Mouse (Mus musculus) CH12.LX (cell line): ENCODE data around the gene Exoc6b. TPM values are rescaled to one million over a fixed set of nuclear protein-coding genes. Genes with fewer than 3 reads are reported as not detected.

Experiments
- DNase-seq: peaks from one replicate; pipeline ENCODE4 v3.0.0-alpha.2; 2013; ENCODE audit errors: extremely low read depth
- H3K27ac ChIP-seq: 2 replicates; pipeline ENCODE4 v1.5.1; 2012; ENCODE audit warnings: low read depth, mild to moderate bottlenecking, control low read depth, moderate library complexity; ENCODE audit not compliant: insufficient read depth
- H3K27me3 ChIP-seq: replicated peaks from 2 replicates; pipeline ENCODE3; 2012; ENCODE audit warnings: inconsistent platforms
- H3K36me3 ChIP-seq, 2 experiments: replicated peaks in 1 of 2; 2 replicates each; pipeline versions ENCODE3 to v1.6.1; 2012; ENCODE audit warnings: inconsistent platforms in 1 of 2, low read length in 1 of 2, mild to moderate bottlenecking in 1 of 2, mixed read lengths in 1 of 2, moderate library complexity in 1 of 2; ENCODE audit not compliant: control insufficient read depth in 1 of 2, insufficient read depth in 1 of 2
- H3K4me1 ChIP-seq, 2 experiments: 2 replicates each; pipeline ENCODE4 v1.6.1; 2012; ENCODE audit warnings: inconsistent platforms in 1 of 2, moderate library complexity in 1 of 2; ENCODE audit not compliant: insufficient read depth in 2 of 2, control insufficient read depth in 1 of 2
- H3K4me2 ChIP-seq: 2 replicates; pipeline ENCODE4 v1.6.1; 2012; ENCODE audit warnings: low read depth, mild to moderate bottlenecking, control low read depth; ENCODE audit not compliant: poor library complexity, insufficient read depth, severe bottlenecking
- H3K4me3 ChIP-seq, 3 experiments: fragments of 150-350 bp in 1 of 3; sonication (generic) in 1 of 3; replicated peaks in 1 of 3; 2 replicates each; pipeline versions ENCODE3 to v1.5.1; 2011 to 2012; ENCODE audit warnings: low read depth in 2 of 3, low read length in 2 of 3, mild to moderate bottlenecking in 2 of 3, moderate library complexity in 2 of 3, control low read depth in 1 of 3, improper control_type of control experiment in 1 of 3, inconsistent platforms in 1 of 3, mixed read lengths in 1 of 3; ENCODE audit not compliant: poor library complexity in 1 of 3
- H3K79me2 ChIP-seq: replicated peaks from 2 replicates; pipeline ENCODE4 v1.6.1; 2012; ENCODE audit warnings: mild to moderate bottlenecking, moderate library complexity; ENCODE audit not compliant: control insufficient read depth, poor library complexity, insufficient read depth, severe bottlenecking; ENCODE audit errors: extremely low read depth
- H3K9ac ChIP-seq: 2 replicates; pipeline ENCODE4 v1.6.1; 2012; ENCODE audit warnings: low read depth, mild to moderate bottlenecking, control low read depth, moderate library complexity; ENCODE audit not compliant: insufficient read depth
- H3K9me3 ChIP-seq: replicated peaks from 2 replicates; pipeline ENCODE3; 2012; ENCODE audit warnings: low read length, inconsistent platforms, mixed read lengths
- CHD1 ChIP-seq: IDR thresholded peaks from 2 replicates; pipeline ENCODE4 v1.6.1; 2012; ENCODE audit warnings: low read depth, low read length, improper control_type of control experiment, inconsistent platforms
- CHD2 ChIP-seq: IDR thresholded peaks from 2 replicates; pipeline ENCODE4 v1.6.1; 2011; ENCODE audit warnings: low read length, improper control_type of control experiment
- CTCF ChIP-seq, 2 experiments: IDR thresholded peaks in 1 of 2; conservative IDR thresholded peaks in 1 of 2; 2 replicates each; pipeline ENCODE4 v1.5.1; 2011 to 2012; ENCODE audit warnings: low read depth in 2 of 2, low read length in 2 of 2, improper control_type of control experiment in 1 of 2, inconsistent platforms in 1 of 2, mild to moderate bottlenecking in 1 of 2, moderate library complexity in 1 of 2
- E2F4 ChIP-seq: IDR thresholded peaks from 2 replicates; pipeline ENCODE4 v1.6.1; 2011; ENCODE audit warnings: low read depth, low read length, improper control_type of control experiment; ENCODE audit not compliant: insufficient replicate concordance
- ELF1 ChIP-seq: IDR thresholded peaks from 2 replicates; pipeline ENCODE4 v1.6.1; 2014; ENCODE audit warnings: low read depth, mild to moderate bottlenecking, inconsistent platforms, low read length, improper control_type of control experiment
- EP300 ChIP-seq: IDR thresholded peaks from 2 replicates; pipeline ENCODE4 v1.6.1; 2011; ENCODE audit warnings: low read length, improper control_type of control experiment
- ETS1 ChIP-seq: conservative IDR thresholded peaks from 2 replicates; pipeline ENCODE4 v1.6.1; 2012; ENCODE audit warnings: low read depth, mild to moderate bottlenecking, inconsistent platforms, low read length, improper control_type of control experiment, moderate library complexity
- GABPA ChIP-seq: IDR thresholded peaks from 2 replicates; pipeline ENCODE4 v1.6.1; 2012; ENCODE audit warnings: low read depth, low read length, improper control_type of control experiment, inconsistent platforms; ENCODE audit not compliant: insufficient replicate concordance
- HCFC1 ChIP-seq: IDR thresholded peaks from 2 replicates; pipeline ENCODE4 v1.6.1; 2012; ENCODE audit warnings: low read depth, mild to moderate bottlenecking, inconsistent platforms, low read length, improper control_type of control experiment
- JUND ChIP-seq: conservative IDR thresholded peaks from 2 replicates; pipeline ENCODE4 v1.6.1; 2011; ENCODE audit warnings: low read depth, low read length, improper control_type of control experiment
- KAT2A ChIP-seq: IDR thresholded peaks from 2 replicates; pipeline ENCODE4 v1.6.1; 2012; ENCODE audit warnings: low read length, improper control_type of control experiment, inconsistent platforms; ENCODE audit not compliant: insufficient replicate concordance
- MAFK ChIP-seq: IDR thresholded peaks from 2 replicates; pipeline ENCODE4 v1.6.1; 2011; ENCODE audit warnings: low read length, improper control_type of control experiment; ENCODE audit not compliant: insufficient replicate concordance
- MAX ChIP-seq: IDR thresholded peaks from 2 replicates; pipeline ENCODE4 v1.6.1; 2011; ENCODE audit warnings: low read length, improper control_type of control experiment
- MEF2A ChIP-seq: IDR thresholded peaks from 2 replicates; pipeline ENCODE4 v1.6.1; 2014; ENCODE audit warnings: low read depth, mild to moderate bottlenecking, inconsistent platforms, low read length, improper control_type of control experiment, borderline replicate concordance
- MXI1 ChIP-seq: IDR thresholded peaks from 2 replicates; pipeline ENCODE4 v1.6.1; 2011; ENCODE audit warnings: mild to moderate bottlenecking, low read depth, low read length, improper control_type of control experiment
- POLR2AphosphoS2 ChIP-seq: IDR thresholded peaks from 2 replicates; pipeline ENCODE4 v1.6.1; 2011; ENCODE audit warnings: low read depth, low read length, improper control_type of control experiment
- RAD21 ChIP-seq: IDR thresholded peaks from 2 replicates; pipeline ENCODE4 v1.6.1; 2011; ENCODE audit warnings: low read depth, mild to moderate bottlenecking, low read length, improper control_type of control experiment, moderate library complexity
- RCOR1 ChIP-seq: conservative IDR thresholded peaks from 2 replicates; pipeline ENCODE4 v1.6.1; 2012; ENCODE audit warnings: low read depth, mild to moderate bottlenecking, inconsistent platforms, low read length, improper control_type of control experiment
- SMC3 ChIP-seq: IDR thresholded peaks from 2 replicates; pipeline ENCODE4 v1.6.1; 2011; ENCODE audit warnings: low read depth, low read length, improper control_type of control experiment
- TBP ChIP-seq: conservative IDR thresholded peaks from 2 replicates; pipeline ENCODE4 v1.6.1; 2011; ENCODE audit warnings: low read depth, low read length, improper control_type of control experiment
- UBTF ChIP-seq: IDR thresholded peaks from 2 replicates; pipeline ENCODE4 v1.6.1; 2012; ENCODE audit warnings: low read depth, mild to moderate bottlenecking, inconsistent platforms, low read length, improper control_type of control experiment, moderate library complexity
- USF1 ChIP-seq: IDR thresholded peaks from 2 replicates; pipeline ENCODE4 v1.6.1; 2014; ENCODE audit warnings: low read depth, mild to moderate bottlenecking, inconsistent platforms, low read length, improper control_type of control experiment
- ZC3H11A ChIP-seq: IDR thresholded peaks from 2 replicates; pipeline ENCODE4 v1.6.1; 2012; ENCODE audit warnings: low read depth, mild to moderate bottlenecking, inconsistent platforms, low read length, improper control_type of control experiment
- ZKSCAN1 ChIP-seq: IDR thresholded peaks from 2 replicates; pipeline ENCODE4 v1.6.1; 2012; ENCODE audit warnings: low read depth, inconsistent platforms, low read length, improper control_type of control experiment, borderline replicate concordance
- ZNF384 ChIP-seq: IDR thresholded peaks from 2 replicates; pipeline ENCODE4 v1.6.1; 2012; ENCODE audit warnings: low read depth, low read length, improper control_type of control experiment, inconsistent platforms
- dilution Hi-C: fragments of 300-500 bp; cut with MboI; formaldehyde crosslinking; loops from 2 replicates; pipeline ENCODE4 v1.14.3; 2020; ENCODE audit warnings: low sequenced_read_pairs; ENCODE audit not compliant: extremely low pct_unique_long_range_greater_than_20kb, extremely low pct_ligation_motif_present
- in situ Hi-C: fragments of 300-500 bp; cut with MboI; formaldehyde crosslinking; loops from 3 replicates; pipeline ENCODE4 v1.14.3; 2019; ENCODE audit warnings: low sequenced_read_pairs, low pct_ligation_motif_present, low pct_unique_long_range_greater_than_20kb, mixed read lengths
- polyA plus RNA-seq: library from polyadenylated mRNA; unstranded; fragments of >175 nt; gene quantifications from 2 replicates; pipeline ENCODE4 v1.2.1, GENCODE M21; 2012; ENCODE audit warnings: low read depth; ENCODE audit not compliant: insufficient read length
- total RNA-seq, 2 experiments: library from RNA; depleted of rRNA; stranded (reverse); fragments of 300-350 nt in 1 of 2; fragments of >200 nt in 1 of 2; gene quantifications; 2 replicates each; pipeline ENCODE4 v1.2.3; 2012 to 2014

The Exoc6b gene
- total and polyA plus RNA-seq, 3 experiments = 1.7 to 5.2 (median 3.5) TPM

- Histone ChIP-seq H3K79me2 (no peaks in the 10 kb centered on the region), H3K9ac (no peak overlapping the region), H3K9me3 (no peaks in the 10 kb centered on the region), H3K27me3 (no peaks in the 10 kb centered on the region), H3K36me3 (no peaks in the 10 kb centered on the region)
- DNase-seq = no peak
- in situ Hi-C loops = no loop called here
- no peak for TF ChIP-seq ZNF384
- TF ChIP-seq ZKSCAN1 = no peak
- no peak for TF ChIP-seq E2F4
- no peak for TF ChIP-seq POLR2AphosphoS2
- no peak for TF ChIP-seq EP300
- TF ChIP-seq RAD21 = peak; percentile 23
- no peak for TF ChIP-seq RCOR1
- no peak for TF ChIP-seq ZC3H11A
- no peak for TF ChIP-seq TBP
- TF ChIP-seq ELF1 = no peak
- TF ChIP-seq MAFK = no peak
- no peak for TF ChIP-seq CHD2
- no peak for TF ChIP-seq GABPA
- no peak for TF ChIP-seq SMC3
- no peak for TF ChIP-seq UBTF
- peak in 1 of 2 experiments; percentile 30; a peak in 2 of 4 replicates for TF ChIP-seq CTCF (conservative IDR thresholded peaks at IDR 0.05 in 1 of 2, IDR thresholded peaks at IDR 0.05 in 1 of 2; ENCODE audit: low read depth in 2 of 2, low read length in 2 of 2)
- TF ChIP-seq MEF2A = no peak
- TF ChIP-seq MXI1 = no peak
- TF ChIP-seq, all 38 proteins: peak for 2
- dilution Hi-C loops = no loop called here
- H3K4me2 ChIP-seq = no peak overlapping the region
- no peaks in the 10 kb centered on the region for H3K4me1 ChIP-seq
- H3K4me3 ChIP-seq = no peak overlapping the region
- no peak overlapping the region for H3K27ac ChIP-seq
These were observed 202.2 kb downstream of the Exoc6b start for GRCm38 (mm10) chr6:84867114-84867513.

GRCm38 (mm10) chr6:84864625-84865024 lies 204.7 kb downstream of the Exoc6b start:
- H3K4me3 ChIP-seq = no peak overlapping the region
- H3K36me3 ChIP-seq = no peaks in the 10 kb centered on the region
- H3K79me2 ChIP-seq = no peaks in the 10 kb centered on the region
- no peak overlapping the region for H3K27ac ChIP-seq
- no peak for TF ChIP-seq USF1
- no peak for TF ChIP-seq CHD1
- TF ChIP-seq CTCF (conservative IDR thresholded peaks at IDR 0.05 in 1 of 2, IDR thresholded peaks at IDR 0.05 in 1 of 2; ENCODE audit: low read depth in 2 of 2, low read length in 2 of 2) = no peak
- no peak for TF ChIP-seq MEF2A
- no peak for TF ChIP-seq MAFK
- no peak for TF ChIP-seq ZKSCAN1
- TF ChIP-seq MAX = no peak
- no peak for TF ChIP-seq ETS1
- no peak for TF ChIP-seq KAT2A
- TF ChIP-seq JUND = no peak
- no peak for TF ChIP-seq GABPA
- TF ChIP-seq ZC3H11A = no peak
- no peak for TF ChIP-seq SMC3
- TF ChIP-seq HCFC1 = no peak
- H3K9ac ChIP-seq = no peak overlapping the region
- in situ Hi-C loops (no loop called here), dilution Hi-C loops (no loop called here)
- DNase-seq = no peak
- H3K4me1 ChIP-seq = no peaks in the 10 kb centered on the region
- no peak overlapping the region for H3K4me2 ChIP-seq
- H3K27me3 ChIP-seq = no peaks in the 10 kb centered on the region
- no peaks in the 10 kb centered on the region for H3K9me3 ChIP-seq
